Mouse (Mus musculus): Measurements from ENCODE around the gene Sh3rf1. TPM values are rescaled to one million over a fixed set of nuclear protein-coding genes. Genes with fewer than 3 reads are reported as not detected.

The Sh3rf1 gene
- polyA plus RNA-seq, 1 experiment from 2014 or later, result 25.3 TPM

GRCm38 (mm10) chr8:61316813-61317534 lies 93.3 kb downstream of the Sh3rf1 start:
- no peak for ATAC-seq (ENCODE audit: low FRiP score)
- DNase-seq (ENCODE audit: low spot score), result no peak
- H3K27ac ChIP-seq (ENCODE audit: low read depth, low read length), result no peak overlapping the region

GRCm38 (mm10) chr8:61317535-61318136 lies 94.0 kb downstream of the Sh3rf1 start:
- Histone ChIP-seq H3K4me1 (replicated peaks; ENCODE audit: control insufficient read depth, insufficient read depth, low read length) (no peaks in the 10 kb centered on the region), H3K4me2 (replicated peaks; ENCODE audit: low read depth, low read length) (no peak overlapping the region), H3K27me3 (ENCODE audit: control insufficient read depth, insufficient read depth, low read length) (no peaks in the 10 kb centered on the region), H3K9me3 (ENCODE audit: control insufficient read depth, low read length) (no peaks in the 10 kb centered on the region), H3K27ac (ENCODE audit: low read depth, low read length) (no peak overlapping the region), H3K36me3 (ENCODE audit: control insufficient read depth, insufficient read depth, low read length) (no peaks in the 10 kb centered on the region), H3K9ac (ENCODE audit: low read depth, low read length) (no peak overlapping the region), H3K4me3 (ENCODE audit: low read depth, low read length) (no peak overlapping the region)
- DNase-seq (ENCODE audit: low spot score) (no peak), ATAC-seq (ENCODE audit: low FRiP score) (0 out of 2 replicates have a peak, but pooled peaks have one; percentile 20)
- WGBS, result 60% methylated on average over 6 of the region's 6 CpGs

More at GRCm38 (mm10) chr8:61316813-61317534, 93.3 kb downstream of the Sh3rf1 start:
- H3K9ac ChIP-seq (ENCODE audit: low read depth, low read length), result no peak overlapping the region
- H3K9me3 ChIP-seq (ENCODE audit: control insufficient read depth, low read length), result no peaks in the 10 kb centered on the region
- H3K36me3 ChIP-seq (ENCODE audit: control insufficient read depth, insufficient read depth, low read length), result no peaks in the 10 kb centered on the region
- H3K27me3 ChIP-seq (ENCODE audit: control insufficient read depth, insufficient read depth, low read length), result no peaks in the 10 kb centered on the region
- no peak overlapping the region for H3K4me2 ChIP-seq (replicated peaks; ENCODE audit: low read depth, low read length)
- WGBS, result 72% methylated on average over 10 of the region's 10 CpGs
- H3K4me1 ChIP-seq (replicated peaks; ENCODE audit: control insufficient read depth, insufficient read depth, low read length), result no peaks in the 10 kb centered on the region
- H3K4me3 ChIP-seq (ENCODE audit: low read depth, low read length), result no peak overlapping the region

- Histone ChIP-seq H3K4me2 (replicated peaks; ENCODE audit: low read depth, low read length) (no peak overlapping the region), H3K9ac (ENCODE audit: low read depth, low read length) (no peak overlapping the region), H3K9me3 (ENCODE audit: control insufficient read depth, low read length) (no peaks in the 10 kb centered on the region), H3K27me3 (ENCODE audit: control insufficient read depth, insufficient read depth, low read length) (no peaks in the 10 kb centered on the region), H3K27ac (ENCODE audit: low read depth, low read length) (no peak overlapping the region), H3K36me3 (ENCODE audit: control insufficient read depth, insufficient read depth, low read length) (no peaks in the 10 kb centered on the region), H3K4me3 (ENCODE audit: low read depth, low read length) (no peak overlapping the region), H3K4me1 (replicated peaks; ENCODE audit: control insufficient read depth, insufficient read depth, low read length) (peaks cover 3% of the 10 kb centered on the region)
- no peak for DNase-seq (ENCODE audit: low spot score)
- ATAC-seq (ENCODE audit: low FRiP score), result no peak
- 80% methylated on average over 3 of the region's 3 CpGs for WGBS
Measured at GRCm38 (mm10) chr8:61321216-61321615, 97.5 kb downstream of the Sh3rf1 start.

DNA sequence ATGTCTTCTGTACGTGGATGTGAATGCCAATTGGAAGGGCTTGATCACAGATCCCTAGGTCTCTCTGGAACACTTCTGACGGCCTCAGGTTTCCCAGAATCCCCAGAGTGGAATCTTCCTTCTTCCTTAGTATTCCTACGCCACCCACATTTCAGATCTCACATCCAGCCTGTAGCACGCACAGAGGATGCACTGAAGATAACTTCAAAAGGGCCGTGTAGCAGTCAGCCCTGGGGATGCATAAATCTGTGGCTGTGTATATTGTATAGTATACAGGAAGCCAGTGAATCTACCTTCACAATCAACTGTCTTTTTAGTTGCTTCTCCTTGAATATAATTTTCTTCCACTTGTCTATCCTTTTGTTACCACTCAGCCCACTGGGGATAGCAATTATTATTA lies 98.1 kb downstream of the Sh3rf1 start:
- no peak overlapping the region for H3K9ac ChIP-seq (ENCODE audit: low read depth, low read length)
- ATAC-seq (ENCODE audit: low FRiP score) (no peak), DNase-seq (ENCODE audit: low spot score) (no peak)
- no peaks in the 10 kb centered on the region for H3K36me3 ChIP-seq (ENCODE audit: control insufficient read depth, insufficient read depth, low read length)
- H3K4me1 ChIP-seq (replicated peaks; ENCODE audit: control insufficient read depth, insufficient read depth, low read length), result peaks cover 3% of the 10 kb centered on the region
- H3K4me2 ChIP-seq (replicated peaks; ENCODE audit: low read depth, low read length), result no peak overlapping the region
- H3K9me3 ChIP-seq (ENCODE audit: control insufficient read depth, low read length), result no peaks in the 10 kb centered on the region
- H3K4me3 ChIP-seq (ENCODE audit: low read depth, low read length), result no peak overlapping the region
- H3K27me3 ChIP-seq (ENCODE audit: control insufficient read depth, insufficient read depth, low read length), result no peaks in the 10 kb centered on the region
- H3K27ac ChIP-seq (ENCODE audit: low read depth, low read length), result no peak overlapping the region
- WGBS, result 81% methylated on average over 5 of the region's 5 CpGs

DNA sequence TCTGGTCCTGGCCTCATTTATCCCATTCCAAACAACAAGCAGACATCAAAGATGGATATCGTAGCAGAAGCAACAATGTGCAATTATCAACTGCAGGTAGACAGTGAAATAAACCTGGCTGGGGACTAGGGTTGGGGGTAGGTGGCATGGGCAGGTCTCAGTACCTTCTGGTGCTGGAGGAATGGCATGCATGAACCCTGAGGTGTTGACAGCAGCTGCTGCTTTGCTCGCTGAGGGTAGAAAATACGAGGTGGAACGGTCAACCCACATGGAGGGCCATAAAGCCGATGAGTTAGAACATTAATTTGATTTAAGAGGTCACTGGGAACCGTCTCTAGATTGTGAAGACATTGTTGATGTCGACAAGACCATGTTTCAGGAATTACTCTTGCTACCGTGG lies 98.8 kb downstream of the Sh3rf1 start:
- Histone ChIP-seq H3K9ac (ENCODE audit: low read depth, low read length) (no peak overlapping the region), H3K27me3 (ENCODE audit: control insufficient read depth, insufficient read depth, low read length) (no peaks in the 10 kb centered on the region), H3K27ac (ENCODE audit: low read depth, low read length) (no peak overlapping the region), H3K36me3 (ENCODE audit: control insufficient read depth, insufficient read depth, low read length) (no peaks in the 10 kb centered on the region), H3K4me3 (ENCODE audit: low read depth, low read length) (no peak overlapping the region), H3K9me3 (ENCODE audit: control insufficient read depth, low read length) (no peaks in the 10 kb centered on the region), H3K4me1 (replicated peaks; ENCODE audit: control insufficient read depth, insufficient read depth, low read length) (peaks cover 3% of the 10 kb centered on the region), H3K4me2 (replicated peaks; ENCODE audit: low read depth, low read length) (no peak overlapping the region)
- DNase-seq (ENCODE audit: low spot score) (no peak), ATAC-seq (ENCODE audit: low FRiP score) (no peak)
- 63% methylated on average over 8 of the region's 8 CpGs for WGBS

GRCm38 (mm10) chr8:61324363-61324914 lies 100.8 kb downstream of the Sh3rf1 start:
- ATAC-seq (ENCODE audit: low FRiP score), result no peak
- peak; percentile 35 for DNase-seq (ENCODE audit: low spot score)
- Histone ChIP-seq H3K4me3 (ENCODE audit: low read depth, low read length) (no peak overlapping the region), H3K36me3 (ENCODE audit: control insufficient read depth, insufficient read depth, low read length) (no peaks in the 10 kb centered on the region), H3K4me2 (replicated peaks; ENCODE audit: low read depth, low read length) (no peak overlapping the region), H3K9me3 (ENCODE audit: control insufficient read depth, low read length) (no peaks in the 10 kb centered on the region), H3K27me3 (ENCODE audit: control insufficient read depth, insufficient read depth, low read length) (no peaks in the 10 kb centered on the region), H3K27ac (ENCODE audit: low read depth, low read length) (peak overlapping the region; percentile 24; the same call in 1 of the 2 replicates), H3K4me1 (replicated peaks; ENCODE audit: control insufficient read depth, insufficient read depth, low read length) (peaks cover 3% of the 10 kb centered on the region), H3K9ac (ENCODE audit: low read depth, low read length) (no peak overlapping the region; the same call in 1 of the 2 replicates)
- 15% methylated on average over 10 of the region's 10 CpGs for WGBS

DNA sequence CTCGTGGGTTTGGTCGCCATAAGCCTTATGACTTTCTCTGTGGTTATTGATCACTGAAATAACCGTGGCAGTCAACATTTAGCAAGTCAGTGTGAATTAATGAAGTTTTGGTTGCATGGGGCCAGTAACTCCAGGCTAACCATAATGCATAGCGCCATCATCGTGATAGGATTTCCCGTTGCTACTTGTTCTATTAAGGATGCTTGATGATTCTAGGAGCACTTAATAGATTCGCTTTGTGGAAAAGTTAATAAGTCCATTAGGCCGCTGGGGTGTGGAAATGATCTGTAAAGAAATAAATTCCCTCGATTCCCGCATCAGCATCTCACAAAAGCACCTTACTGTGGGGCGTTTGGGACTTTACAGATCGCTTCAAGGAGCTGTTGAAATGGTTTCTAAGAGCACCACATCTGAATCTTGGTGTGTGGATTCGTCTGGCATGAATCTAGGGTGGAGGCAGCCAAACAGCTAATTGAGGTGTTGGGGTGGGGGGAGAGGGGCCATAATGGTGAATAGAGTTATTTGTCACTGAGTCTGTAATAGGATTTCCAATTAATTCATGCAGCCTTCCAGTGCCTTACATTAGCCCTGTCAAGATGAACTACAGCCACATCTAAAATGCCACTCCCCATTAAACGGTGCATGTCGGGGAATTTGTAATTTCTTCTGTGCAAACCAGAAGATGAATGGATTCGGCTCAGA lies 101.5 kb downstream of the Sh3rf1 start:
- H3K4me1 ChIP-seq (replicated peaks; ENCODE audit: control insufficient read depth, insufficient read depth, low read length), result peaks cover 3% of the 10 kb centered on the region
- no peaks in the 10 kb centered on the region for H3K9me3 ChIP-seq (ENCODE audit: control insufficient read depth, low read length)
- peak; percentile 19 for DNase-seq (ENCODE audit: low spot score)
- H3K36me3 ChIP-seq (ENCODE audit: control insufficient read depth, insufficient read depth, low read length), result no peaks in the 10 kb centered on the region
- H3K9ac ChIP-seq (ENCODE audit: low read depth, low read length), result no peak overlapping the region
- peak overlapping the region; percentile 24; the same call in 1 of the 2 replicates for H3K27ac ChIP-seq (ENCODE audit: low read depth, low read length)
- no peaks in the 10 kb centered on the region for H3K27me3 ChIP-seq (ENCODE audit: control insufficient read depth, insufficient read depth, low read length)
- ATAC-seq (ENCODE audit: low FRiP score), result peak; percentile 83
- no peak overlapping the region for H3K4me2 ChIP-seq (replicated peaks; ENCODE audit: low read depth, low read length)
- no peak overlapping the region for H3K4me3 ChIP-seq (ENCODE audit: low read depth, low read length)
- WGBS, result 49% methylated on average over 16 of the region's 16 CpGs

GRCm38 (mm10) chr8:61326281-61326680 lies 102.6 kb downstream of the Sh3rf1 start:
- no peaks in the 10 kb centered on the region for H3K9me3 ChIP-seq (ENCODE audit: control insufficient read depth, low read length)
- no peak overlapping the region for H3K4me2 ChIP-seq (replicated peaks; ENCODE audit: low read depth, low read length)
- H3K36me3 ChIP-seq (ENCODE audit: control insufficient read depth, insufficient read depth, low read length), result no peaks in the 10 kb centered on the region; the same call in 1 of the 2 replicates
- H3K4me3 ChIP-seq (ENCODE audit: low read depth, low read length), result no peak overlapping the region
- WGBS, result 82% methylated on average over 8 of the region's 8 CpGs
- H3K27ac ChIP-seq (ENCODE audit: low read depth, low read length), result no peak overlapping the region
- peaks cover 3% of the 10 kb centered on the region for H3K4me1 ChIP-seq (replicated peaks; ENCODE audit: control insufficient read depth, insufficient read depth, low read length)
- H3K9ac ChIP-seq (ENCODE audit: low read depth, low read length), result no peak overlapping the region
- H3K27me3 ChIP-seq (ENCODE audit: control insufficient read depth, insufficient read depth, low read length), result no peaks in the 10 kb centered on the region
- DNase-seq (ENCODE audit: low spot score), result no peak
- ATAC-seq (ENCODE audit: low FRiP score), result no peak

Data from hindbrain, embryonic 11.5 days (tissue).